Mouse (Mus musculus): Measurements from ENCODE around the gene Zmynd10.

DNA sequence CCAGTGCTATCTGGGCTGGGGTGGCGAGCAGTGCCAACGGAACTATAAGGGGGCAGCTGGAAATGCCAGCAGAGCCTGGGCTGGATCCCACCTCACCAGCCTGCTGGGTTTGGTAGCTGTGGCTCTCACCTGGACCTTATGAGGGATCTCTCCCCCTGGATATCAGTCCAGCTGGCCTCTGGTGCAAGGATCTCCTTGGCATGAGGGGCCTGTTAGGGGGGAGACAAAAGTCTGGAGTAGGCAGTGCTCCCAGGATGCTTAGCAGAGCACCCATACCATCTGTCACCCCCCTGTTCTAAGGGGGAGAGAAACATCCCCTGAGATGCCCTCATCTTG lies 25.2 kb downstream of the Zmynd10 start:
- TF ChIP-seq CTCF (IDR thresholded peaks at IDR 0.05; ENCODE audit: insufficient read depth, low read length) (no peak), POLR2A (IDR thresholded peaks at IDR 0.05; ENCODE audit: borderline replicate concordance, extremely low read depth, low read depth, low read length) (no peak)
